Mouse (Mus musculus): Measurements from ENCODE around the gene Znfx1.
A peak's percentile ranks its signal among the peaks of the same experiment; 100 is the strongest.

DNA sequence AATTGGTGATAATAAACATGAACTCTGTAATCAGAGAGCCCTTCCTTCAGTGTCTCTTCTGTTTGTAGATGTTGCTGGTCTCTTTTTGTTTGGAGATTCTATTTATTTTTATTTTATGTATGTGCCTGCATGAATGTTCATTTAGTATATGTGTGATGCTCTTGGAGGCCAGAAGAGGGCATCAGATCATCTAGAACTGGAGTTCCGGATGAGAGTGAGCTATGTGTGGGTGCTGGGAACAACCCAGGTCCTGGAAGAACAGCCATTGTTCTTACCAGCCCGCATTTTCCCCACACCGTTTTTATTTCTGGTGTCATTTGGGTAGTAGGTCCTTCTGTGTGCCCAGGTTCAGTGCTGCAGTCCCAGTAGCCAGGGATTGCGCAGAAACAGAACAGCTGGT, 32.3 kb downstream of the Znfx1 start:
- peak; percentile 49 for TF ChIP-seq CTCF (IDR thresholded peaks at IDR 0.05; ENCODE audit: low read depth)
- no peak for TF ChIP-seq EP300 (IDR thresholded peaks at IDR 0.05; ENCODE audit: low read depth)
